8 mouse cellular contexts compared by ENCODE assay signal in the genomic region with DNA sequence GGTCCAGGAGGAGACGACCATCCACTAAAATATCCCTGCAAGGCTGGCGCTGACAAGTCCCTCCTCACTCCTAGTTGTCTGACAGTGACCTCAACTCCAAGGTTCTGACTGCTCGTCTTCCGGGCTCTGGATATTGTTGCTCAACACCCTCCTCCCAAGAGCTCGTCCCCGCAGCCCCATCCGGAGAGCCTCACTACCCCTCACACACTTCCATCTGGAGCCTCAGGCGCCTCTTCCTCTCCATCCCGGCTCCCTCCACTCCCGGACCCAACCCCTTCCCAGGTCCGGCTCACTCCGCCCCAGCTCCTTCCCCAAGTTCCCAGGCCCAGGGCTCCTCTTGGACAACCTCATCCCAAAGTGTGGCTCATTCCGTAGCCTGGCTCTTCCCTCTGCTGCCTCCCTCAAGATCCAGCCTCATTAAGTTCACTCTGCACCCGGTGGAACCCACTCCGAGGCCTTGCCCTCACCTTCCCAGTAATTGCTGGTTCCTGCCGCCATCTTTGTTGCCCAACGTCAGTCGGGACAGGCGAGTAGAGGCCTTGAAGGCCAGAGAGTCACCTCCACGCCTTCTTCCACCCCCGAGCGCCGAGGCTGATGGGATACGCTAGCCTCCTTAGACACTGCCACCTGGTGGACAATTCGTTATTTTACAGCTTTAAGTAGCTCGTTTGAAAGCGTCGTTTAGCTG. TPM values are rescaled to one million over a fixed set of nuclear protein-coding genes. Genes with fewer than 3 reads are reported as not detected.
DNase-seq lines count a peak whose midpoint lies in the region; ATAC-seq and TF ChIP-seq lines count a peak whose summit lies in the region.

TSS of gene Gosr1 (minus strand) at position 527 of the 688 bp plus-strand sequence.

- H3K4me2 ChIP-seq in heart, embryonic 15.5 days, result peak within 1 kb of the TSS; percentile 76
- peak within 1 kb of the TSS; percentile 83 for H3K4me2 ChIP-seq in liver, embryonic 14.5 days (ENCODE audit: low read depth)
- H3K4me2 ChIP-seq in neural tube, embryonic 11.5 days (ENCODE audit: low read depth), result peak within 1 kb of the TSS; percentile 57
- peak within 1 kb of the TSS; percentile 77 for H3K4me2 ChIP-seq in stomach, postnatal 0 days (replicated peaks; ENCODE audit: low read depth)

- peak within 1 kb of the TSS; percentile 89 for H3K9ac ChIP-seq in heart, embryonic 15.5 days
- H3K9ac ChIP-seq in liver, embryonic 14.5 days (replicated peaks), result peak within 1 kb of the TSS; percentile 95
- peak within 1 kb of the TSS; percentile 74 for H3K9ac ChIP-seq in neural tube, embryonic 11.5 days (ENCODE audit: low read length)
- H3K9ac ChIP-seq in stomach, postnatal 0 days (ENCODE audit: low read length), result peak within 1 kb of the TSS; percentile 97

- H3K27ac ChIP-seq in forebrain, embryonic 10.5 days, result peak within 1 kb of the TSS; percentile 95
- H3K27ac ChIP-seq in heart, embryonic 15.5 days, result peak within 1 kb of the TSS; percentile 90
- peak within 1 kb of the TSS; percentile 30; the same call in 1 of the 2 replicates for H3K27ac ChIP-seq in liver, embryonic 14.5 days
- H3K27ac ChIP-seq in neural tube, embryonic 11.5 days (ENCODE audit: low read depth, low read length), result no peak within 1 kb of the TSS
- H3K27ac ChIP-seq in stomach, postnatal 0 days (replicated peaks), result peak within 1 kb of the TSS; percentile 88

- H3K4me1 ChIP-seq in forebrain, embryonic 10.5 days, result peaks cover 10% of the 10 kb centered on the region
- peaks cover 3% of the 10 kb centered on the region; the same call in 1 of the 2 replicates for H3K4me1 ChIP-seq in heart, embryonic 15.5 days (replicated peaks)
- peaks cover 0 to 3% of the 10 kb centered on the region in 2 experiments; a peak in 1 of 4 replicates for H3K4me1 ChIP-seq in liver, embryonic 14.5 days (replicated peaks; ENCODE audit: control insufficient read depth in 2 of 2, insufficient read depth in 2 of 2, low read length in 1 of 2)
- no peaks in the 10 kb centered on the region for H3K4me1 ChIP-seq in neural tube, embryonic 11.5 days (ENCODE audit: control insufficient read depth, insufficient read depth, low read length)
- no peaks in the 10 kb centered on the region for H3K4me1 ChIP-seq in stomach, postnatal 0 days (replicated peaks; ENCODE audit: control insufficient read depth, insufficient read depth)

- H3K27me3 ChIP-seq in forebrain, embryonic 10.5 days (ENCODE audit: poor library complexity, severe bottlenecking), result no peaks in the 10 kb centered on the region
- H3K27me3 ChIP-seq in heart, embryonic 15.5 days, result peaks cover 4% of the 10 kb centered on the region; the same call in 1 of the 2 replicates
- no peaks in the 10 kb centered on the region for H3K27me3 ChIP-seq in liver, embryonic 14.5 days (ENCODE audit: control insufficient read depth, insufficient read depth, low read length)
- H3K27me3 ChIP-seq in neural tube, embryonic 11.5 days (ENCODE audit: control insufficient read depth, insufficient read depth, low read length), result no peaks in the 10 kb centered on the region
- no peaks in the 10 kb centered on the region for H3K27me3 ChIP-seq in stomach, postnatal 0 days (ENCODE audit: control insufficient read depth, insufficient read depth, low read length)

- TF ChIP-seq EP300 in liver, embryonic 14.5 days (IDR thresholded peaks at IDR 0.05; ENCODE audit: low read depth), result no peak
- TF ChIP-seq EP300 in stomach, postnatal 0 days (optimal IDR thresholded peaks at IDR 0.05), result no peak

- peak within 1 kb of the TSS; percentile 92 for H3K4me3 ChIP-seq in forebrain, embryonic 10.5 days
- H3K4me3 ChIP-seq in heart, embryonic 15.5 days, result peak within 1 kb of the TSS; percentile 97
- peak within 1 kb of the TSS; percentile 83 to 98 for H3K4me3 ChIP-seq in liver, embryonic 14.5 days (ENCODE audit: insufficient read depth in 1 of 2, low read depth in 2 of 2, low read length in 2 of 2)
- peak within 1 kb of the TSS; percentile 63 for H3K4me3 ChIP-seq in neural tube, embryonic 11.5 days (ENCODE audit: low read depth, low read length)
- peak within 1 kb of the TSS; percentile 90 for H3K4me3 ChIP-seq in stomach, postnatal 0 days (ENCODE audit: low read depth, low read length)

- peak; percentile 91 to 93 for DNase-seq in CD8-positive naive resting alpha-beta T cell, adult 2 months (ENCODE audit: low read depth in 2 of 2, low spot score in 2 of 2)
- peak; percentile 99 for DNase-seq in c-Kit-positive CD71-negative TER-119-negative erythroid progenitor cells, embryonic 14.5 days (ENCODE audit: low read depth)
- peak; percentile 90 for DNase-seq in forebrain, embryonic 10.5 days (ENCODE audit: extremely low spot score, low spot score)
- DNase-seq in kidney, postnatal 25 days, result peak; percentile 93 to 96
- DNase-seq in liver, embryonic 14.5 days (ENCODE audit: low read depth in 3 of 3, low spot score in 3 of 3), result peak; percentile 95 to 96 (median 96)
- DNase-seq in neural tube, embryonic 11.5 days (ENCODE audit: low spot score), result peak; percentile 91
- peak; percentile 93 for DNase-seq in stomach, postnatal 0 days (ENCODE audit: low spot score)

- ATAC-seq in heart, embryonic 15.5 days (replicated peaks; ENCODE audit: insufficient number of reproducible peaks, insufficient read depth, low FRiP score, low read depth), result peak; percentile 96
- ATAC-seq in liver, embryonic 14.5 days (ENCODE audit: insufficient read depth), result peak; percentile 99
- ATAC-seq in neural tube, embryonic 11.5 days (ENCODE audit: insufficient read depth, low FRiP score, low TSS enrichment), result peak; percentile 79
- ATAC-seq in stomach, postnatal 0 days (ENCODE audit: low FRiP score, low TSS enrichment), result peak; percentile 99

- WGBS in forebrain, embryonic 10.5 days, result under 1% methylated on average over 28 of the region's 28 CpGs
- under 1% methylated on average over 28 of the region's 28 CpGs for WGBS in heart, embryonic 15.5 days
- under 1% methylated on average over 28 of the region's 28 CpGs for WGBS in liver, embryonic 14.5 days (ENCODE audit: insufficient replicate concordance)
- 1% methylated on average over 28 of the region's 28 CpGs for WGBS in neural tube, embryonic 11.5 days
- WGBS in stomach, postnatal 0 days, result under 1% methylated on average over 28 of the region's 28 CpGs

- peaks cover 30% of the 10 kb centered on the region for H3K36me3 ChIP-seq in forebrain, embryonic 10.5 days (replicated peaks)
- peaks cover 28% of the 10 kb centered on the region for H3K36me3 ChIP-seq in heart, embryonic 15.5 days
- H3K36me3 ChIP-seq in liver, embryonic 14.5 days (replicated peaks; ENCODE audit: control insufficient read depth, insufficient read depth, low read depth), result peaks cover 9% of the 10 kb centered on the region
- H3K36me3 ChIP-seq in neural tube, embryonic 11.5 days (ENCODE audit: control insufficient read depth, insufficient read depth, low read length), result peaks cover 4% of the 10 kb centered on the region
- peaks cover 12% of the 10 kb centered on the region; the same call in 1 of the 2 replicates for H3K36me3 ChIP-seq in stomach, postnatal 0 days (ENCODE audit: control insufficient read depth, insufficient read depth, low read length)

- peak; percentile 99 for TF ChIP-seq CTCF in liver, embryonic 14.5 days (IDR thresholded peaks at IDR 0.05; ENCODE audit: low read depth)
- TF ChIP-seq CTCF in stomach, postnatal 0 days (IDR thresholded peaks at IDR 0.05; ENCODE audit: low read depth), result peak; percentile 98

- no peaks in the 10 kb centered on the region for H3K9me3 ChIP-seq in forebrain, embryonic 10.5 days
- no peaks in the 10 kb centered on the region for H3K9me3 ChIP-seq in heart, embryonic 15.5 days (replicated peaks)
- H3K9me3 ChIP-seq in liver, embryonic 14.5 days (ENCODE audit: control insufficient read depth, low read length), result no peaks in the 10 kb centered on the region
- H3K9me3 ChIP-seq in neural tube, embryonic 11.5 days (ENCODE audit: control insufficient read depth, low read length), result no peaks in the 10 kb centered on the region
- no peaks in the 10 kb centered on the region for H3K9me3 ChIP-seq in stomach, postnatal 0 days (ENCODE audit: control insufficient read depth, low read length)

RNA-seq across cellular contexts. Expression of gene Gosr1, which starts in this region (rescaled TPM):
- polyA plus RNA-seq in forebrain, embryonic 10.5 days (2016; fragmentation: Nextera tagmentation; extraction: Ambion mirVana), result 23.2 and 24.3 TPM in 2 replicates
- polyA plus RNA-seq in heart, embryonic 15.5 days (2015; fragmentation: Nextera tagmentation; extraction: Ambion mirVana), result 14.9 and 19.6 TPM in 2 replicates
- polyA plus RNA-seq in liver, embryonic 14.5 days (2012; rRNA removed), result 5.9 and 6.4 TPM in 2 replicates
- 12.3 and 15.8 TPM in 2 replicates for polyA plus RNA-seq in liver, embryonic 14.5 days (2014; fragmentation: Nextera tagmentation; extraction: Ambion mirVana)
- 30.1 and 36.4 TPM in 2 replicates for polyA plus RNA-seq in neural tube, embryonic 11.5 days (2014; fragmentation: Nextera tagmentation; extraction: Ambion mirVana)
- 15.8 and 17.7 TPM in 2 replicates for polyA plus RNA-seq in stomach, postnatal 0 days (2015; fragmentation: Nextera tagmentation; extraction: Ambion mirVana)
